Mouse (Mus musculus) embryonic facial prominence, embryonic 10.5 days (tissue): ENCODE measurements around the gene Tmem132a. TPM values are rescaled to one million over a fixed set of nuclear protein-coding genes. Genes with fewer than 3 reads are reported as not detected.

Experiments
- DNase-seq: peaks from one replicate; pipeline ENCODE4 v3.0.0-alpha.2; 2017; ENCODE audit warnings: low spot score
- H3K27ac ChIP-seq: fragments of 300-500 bp; sonication (generic); replicated peaks from 2 replicates; pipeline ENCODE4 v1.5.1; 2016; ENCODE audit warnings: mild to moderate bottlenecking
- H3K27me3 ChIP-seq: fragments of 300-500 bp; sonication (generic); replicated peaks from 2 replicates; pipeline ENCODE4 v1.6.1; 2016; ENCODE audit warnings: low read depth, mild to moderate bottlenecking; ENCODE audit not compliant: poor library complexity, severe bottlenecking
- H3K36me3 ChIP-seq: fragments of 300-500 bp; sonication (generic); replicated peaks from 2 replicates; pipeline ENCODE4 v1.6.1; 2016; ENCODE audit warnings: mild to moderate bottlenecking, moderate library complexity
- H3K4me1 ChIP-seq: fragments of 300-500 bp; sonication (generic); 2 replicates; pipeline ENCODE4 v1.6.1; 2016
- H3K4me3 ChIP-seq: fragments of 300-500 bp; sonication (generic); 2 replicates; pipeline ENCODE4 v1.5.1; 2016; ENCODE audit warnings: mild to moderate bottlenecking, moderate library complexity
- H3K9me3 ChIP-seq: fragments of 300-500 bp; sonication (generic); 2 replicates; pipeline ENCODE4 v1.6.1; 2016; ENCODE audit warnings: mild to moderate bottlenecking
- WGBS: fragments of 180-500 bp; shearing (Covaris S2); methylation state at CpG from one replicate; pipeline ENCODE4 v1.1.7; 2016; 5-methylcytosine and 5-hydroxymethylcytosine counted together
- polyA plus RNA-seq: library from polyadenylated mRNA; unstranded; fragments of >200 nt; fragmentation: Nextera tagmentation; extraction: Ambion mirVana; gene quantifications from 2 replicates; pipeline ENCODE4 v1.2.1, GENCODE M21; 2016

Tmem132a gene
- polyA plus RNA-seq, 1 experiment from 2014 or later = 142 TPM

GRCm38 (mm10) chr19:10897491-10897890, 27.8 kb upstream of the Tmem132a start:
- Histone ChIP-seq H3K4me1 (peaks cover 21% of the 10 kb centered on the region), H3K27me3 (no peaks in the 10 kb centered on the region), H3K4me3 (peak overlapping the region; percentile 96; the same call in 1 of the 2 replicates), H3K9me3 (no peaks in the 10 kb centered on the region), H3K27ac (no peak overlapping the region), H3K36me3 (peaks cover 55% of the 10 kb centered on the region)
- 92% methylated on average over 8 of the region's 8 CpGs for WGBS
- no peak for DNase-seq

- no peak overlapping the region for H3K27ac ChIP-seq
- no peaks in the 10 kb centered on the region for H3K9me3 ChIP-seq
- H3K4me3 ChIP-seq = peak overlapping the region; percentile 96; the same call in 1 of the 2 replicates
- H3K4me1 ChIP-seq = peaks cover 21% of the 10 kb centered on the region
- H3K27me3 ChIP-seq = no peaks in the 10 kb centered on the region
- peaks cover 49% of the 10 kb centered on the region for H3K36me3 ChIP-seq
- 88% methylated on average over 7 of the region's 7 CpGs for WGBS
- no peak for DNase-seq
These were observed 27.1 kb upstream of the Tmem132a start for GRCm38 (mm10) chr19:10896849-10897248.

- no peaks in the 10 kb centered on the region for H3K9me3 ChIP-seq
- peaks cover 21% of the 10 kb centered on the region for H3K4me1 ChIP-seq
- H3K27me3 ChIP-seq = no peaks in the 10 kb centered on the region
- H3K36me3 ChIP-seq = peaks cover 38% of the 10 kb centered on the region
- peak overlapping the region; percentile 96 for H3K4me3 ChIP-seq
- DNase-seq = no peak
- H3K27ac ChIP-seq = peak overlapping the region; percentile 94
- WGBS = 3% methylated on average over 16 of the region's 16 CpGs
These were observed 26.0 kb upstream of the Tmem132a start for GRCm38 (mm10) chr19:10895708-10896107.

GRCm38 (mm10) chr19:10895016-10895528, 25.3 kb upstream of the Tmem132a start, which contains the start of gene Prpf19:
Gene Prpf19, plus strand, starts transcription at chr19:10895231.
- Histone ChIP-seq H3K4me3 (peak within 1 kb of the TSS; percentile 96), H3K27me3 (no peaks in the 10 kb centered on the region), H3K4me1 (peaks cover 21% of the 10 kb centered on the region), H3K27ac (peak within 1 kb of the TSS; percentile 94), H3K36me3 (peaks cover 31% of the 10 kb centered on the region), H3K9me3 (no peaks in the 10 kb centered on the region)
- DNase-seq = peak; percentile 97
- under 1% methylated on average over 43 of the region's 43 CpGs for WGBS

GRCm38 (mm10) chr19:10892201-10892600, 22.5 kb upstream of the Tmem132a start:
- H3K4me1 ChIP-seq = peaks cover 18% of the 10 kb centered on the region
- no peak for DNase-seq
- no peak overlapping the region for H3K4me3 ChIP-seq
- peaks cover 2% of the 10 kb centered on the region for H3K36me3 ChIP-seq
- no peaks in the 10 kb centered on the region for H3K27me3 ChIP-seq
- WGBS = 88% methylated on average over 3 of the region's 3 CpGs
- no peaks in the 10 kb centered on the region for H3K9me3 ChIP-seq
- no peak overlapping the region for H3K27ac ChIP-seq

GRCm38 (mm10) chr19:10881426-10882154, 11.8 kb upstream of the Tmem132a start, which contains the start of gene Tmem109:
Gene Tmem109, minus strand, starts transcription at chr19:10882001.
- Histone ChIP-seq H3K4me3 (peak within 1 kb of the TSS; percentile 70), H3K27ac (peak within 1 kb of the TSS; percentile 93), H3K9me3 (no peaks in the 10 kb centered on the region), H3K4me1 (peaks cover 24% of the 10 kb centered on the region), H3K36me3 (peaks cover 27% of the 10 kb centered on the region), H3K27me3 (no peaks in the 10 kb centered on the region)
- peak; percentile 96 for DNase-seq
- under 1% methylated on average over 49 of the region's 49 CpGs for WGBS

GRCm38 (mm10) chr19:10880975-10881425, 11.3 kb upstream of the Tmem132a start:
- H3K4me3 ChIP-seq = peak overlapping the region; percentile 70
- no peaks in the 10 kb centered on the region for H3K9me3 ChIP-seq
- peak overlapping the region; percentile 93 for H3K27ac ChIP-seq
- peaks cover 24% of the 10 kb centered on the region for H3K4me1 ChIP-seq
- no peak for DNase-seq
- H3K36me3 ChIP-seq = peaks cover 27% of the 10 kb centered on the region
- WGBS = 2% methylated on average over 14 of the region's 14 CpGs
- H3K27me3 ChIP-seq = no peaks in the 10 kb centered on the region

GRCm38 (mm10) chr19:10880085-10880974, 10.6 kb upstream of the Tmem132a start:
- peaks cover 24% of the 10 kb centered on the region for H3K4me1 ChIP-seq
- no peaks in the 10 kb centered on the region for H3K27me3 ChIP-seq
- H3K4me3 ChIP-seq = peak overlapping the region; percentile 70
- H3K27ac ChIP-seq = peak overlapping the region; percentile 93
- WGBS = 50% methylated on average over 7 of the region's 7 CpGs
- no peaks in the 10 kb centered on the region for H3K9me3 ChIP-seq
- H3K36me3 ChIP-seq = peaks cover 28% of the 10 kb centered on the region
- no peak for DNase-seq

- WGBS = 93% methylated on average over 7 of the region's 7 CpGs
- DNase-seq = no peak
- Histone ChIP-seq H3K4me1 (peaks cover 24% of the 10 kb centered on the region), H3K36me3 (peaks cover 48% of the 10 kb centered on the region), H3K9me3 (no peaks in the 10 kb centered on the region), H3K4me3 (no peak overlapping the region), H3K27ac (no peak overlapping the region), H3K27me3 (no peaks in the 10 kb centered on the region)
These were observed 8.6 kb upstream of the Tmem132a start for GRCm38 (mm10) chr19:10878201-10878837.

GRCm38 (mm10) chr19:10871328-10871961, 1.7 kb upstream of the Tmem132a start:
- WGBS = 73% methylated on average over 14 of the region's 14 CpGs
- no peak for DNase-seq
- no peaks in the 10 kb centered on the region for H3K9me3 ChIP-seq
- H3K4me1 ChIP-seq = peaks cover 40% of the 10 kb centered on the region
- H3K4me3 ChIP-seq = no peak overlapping the region; the same call in 1 of the 2 replicates
- no peaks in the 10 kb centered on the region; the same call in 1 of the 2 replicates for H3K27me3 ChIP-seq
- peaks cover 60% of the 10 kb centered on the region for H3K36me3 ChIP-seq
- no peak overlapping the region; the same call in 1 of the 2 replicates for H3K27ac ChIP-seq

GRCm38 (mm10) chr19:10870676-10871075, 936 bp upstream of the Tmem132a start:
- 0 out of 2 replicates have a peak overlapping the region, but pooled peaks have one; percentile 90 for H3K4me3 ChIP-seq
- no peaks in the 10 kb centered on the region; the same call in 1 of the 2 replicates for H3K27me3 ChIP-seq
- no peaks in the 10 kb centered on the region for H3K9me3 ChIP-seq
- DNase-seq = no peak
- 88% methylated on average over 3 of the region's 3 CpGs for WGBS
- H3K27ac ChIP-seq = no peak overlapping the region; the same call in 1 of the 2 replicates
- H3K4me1 ChIP-seq = peaks cover 40% of the 10 kb centered on the region
- peaks cover 68% of the 10 kb centered on the region for H3K36me3 ChIP-seq
